Mouse (Mus musculus): ENCODE data around the gene Zscan20. TPM values are rescaled to one million over a fixed set of nuclear protein-coding genes. Genes with fewer than 3 reads are reported as not detected.

The Zscan20 gene
- polyA plus RNA-seq, 1 experiment from 2014 or later: 6.3 TPM

Other genes with a start within 250 kb of the Zscan20 start
- 0.63 and 1.0 TPM in 2 replicates for gene Tlr12, start 8.5 kb upstream of the Zscan20 start, polyA plus RNA-seq (2016; fragmentation: Nextera tagmentation; extraction: Ambion mirVana)
- gene Phc2, start 44.6 kb upstream of the Zscan20 start, polyA plus RNA-seq (2016; fragmentation: Nextera tagmentation; extraction: Ambion mirVana): 23.3 and 23.4 TPM in 2 replicates
- gene A3galt2, start 145.3 kb upstream of the Zscan20 start, polyA plus RNA-seq (2016; fragmentation: Nextera tagmentation; extraction: Ambion mirVana): 0.07 and 0.17 TPM in 2 replicates
- 37.1 and 37.3 TPM in 2 replicates for gene Zfp362, start 195.9 kb upstream of the Zscan20 start, polyA plus RNA-seq (2016; fragmentation: Nextera tagmentation; extraction: Ambion mirVana)

Measured in forebrain, embryonic 10.5 days (tissue).